Mouse (Mus musculus) lung, postnatal 0 days (tissue): ENCODE measurements around the gene Cox6b2. TPM values are rescaled to one million over a fixed set of nuclear protein-coding genes. Genes with fewer than 3 reads are reported as not detected.

Experiments
- ATAC-seq: fragments of 200-750 bp; cut with Nextera tagmentation; 2 replicates; pipeline ENCODE4 v1.8.0; 2017; ENCODE audit warnings: moderate library complexity
- DNase-seq: peaks from one replicate; pipeline ENCODE4 v3.0.0-alpha.2; 2016; ENCODE audit warnings: low spot score
- H3K27ac ChIP-seq: fragments of 300-500 bp; sonication (generic); 2 replicates; pipeline ENCODE4 v1.5.1; 2014; ENCODE audit warnings: antibody characterized with exemption, mild to moderate bottlenecking, low read length, mixed read lengths
- H3K27me3 ChIP-seq: fragments of 300-500 bp; sonication (generic); replicated peaks from 2 replicates; pipeline ENCODE4 v1.6.1; 2014; ENCODE audit warnings: low read length, mixed read lengths; ENCODE audit not compliant: insufficient read depth
- H3K36me3 ChIP-seq: fragments of 300-500 bp; sonication (generic); 2 replicates; pipeline ENCODE4 v1.6.1; 2014; ENCODE audit warnings: low read length, mixed read lengths; ENCODE audit not compliant: insufficient read depth
- H3K4me1 ChIP-seq: fragments of 300-500 bp; sonication (generic); 2 replicates; pipeline ENCODE4 v1.6.1; 2014; ENCODE audit warnings: antibody characterized with exemption, low read depth, low read length, mixed read lengths; ENCODE audit not compliant: insufficient read depth
- H3K4me2 ChIP-seq: fragments of 300-500 bp; sonication (generic); replicated peaks from 2 replicates; pipeline ENCODE4 v1.6.1; 2014; ENCODE audit warnings: low read depth, mild to moderate bottlenecking, low read length, moderate library complexity, mixed read lengths
- H3K4me3 ChIP-seq: fragments of 300-500 bp; sonication (generic); 2 replicates; pipeline ENCODE4 v1.5.1; 2014; ENCODE audit warnings: low read depth, low read length
- H3K9ac ChIP-seq: fragments of 300-500 bp; sonication (generic); replicated peaks from 2 replicates; pipeline ENCODE4 v1.6.1; 2014; ENCODE audit warnings: low read depth, mild to moderate bottlenecking
- H3K9me3 ChIP-seq: fragments of 300-500 bp; sonication (generic); 2 replicates; pipeline ENCODE4 v1.6.1; 2016; ENCODE audit warnings: low read length, mixed read lengths
- CTCF ChIP-seq: IDR thresholded peaks from 2 replicates; pipeline ENCODE4 v1.5.1; 2016; ENCODE audit warnings: antibody characterized with exemption, mild to moderate bottlenecking
- EP300 ChIP-seq: IDR thresholded peaks from 2 replicates; pipeline ENCODE4 v1.6.1; 2016; ENCODE audit warnings: antibody characterized with exemption, mild to moderate bottlenecking, control low read depth
- WGBS: fragments of 180-500 bp; shearing (Covaris S2); extraction: QIAGEN DNeasy Blood & Tissue Kit; methylation state at CpG from one replicate; pipeline ENCODE4 v1.1.7; 2014; 5-methylcytosine and 5-hydroxymethylcytosine counted together
- polyA plus RNA-seq: library from polyadenylated mRNA; unstranded; fragments of >200 nt; fragmentation: Nextera tagmentation; extraction: Ambion mirVana; gene quantifications from 2 replicates; pipeline ENCODE4 v1.2.1, GENCODE M21; 2015

The Cox6b2 gene
- polyA plus RNA-seq, 1 experiment from 2014 or later, result 67.7 TPM

DNA sequence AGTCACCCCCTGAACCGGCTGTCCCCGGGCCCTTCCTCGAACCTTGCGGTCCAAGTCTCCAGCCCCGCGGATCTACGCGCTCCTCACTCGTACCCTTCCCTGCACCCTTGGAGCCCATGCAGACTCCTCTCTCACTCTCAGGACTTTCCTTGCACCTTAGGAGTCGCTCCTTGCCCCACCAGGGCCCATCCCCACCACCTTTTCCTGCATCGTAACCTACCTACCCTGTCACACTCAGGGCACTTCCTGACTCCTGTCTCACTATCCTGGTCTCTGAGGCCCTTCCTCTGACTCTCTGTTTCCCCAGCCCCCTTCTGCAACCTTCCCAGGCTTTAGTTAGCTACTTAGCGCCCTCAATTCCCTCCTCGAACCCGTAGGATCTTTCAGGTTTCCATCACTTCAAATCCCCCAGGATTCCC, 12.6 kb downstream of the Cox6b2 start:
- no peak for TF ChIP-seq EP300
- no peak for TF ChIP-seq CTCF
- ATAC-seq (no peak; the same call in 1 of the 2 replicates), DNase-seq (no peak)
- peak overlapping the region; percentile 69 for H3K4me2 ChIP-seq
- H3K36me3 ChIP-seq, result no peaks in the 10 kb centered on the region; the same call in 1 of the 2 replicates
- peaks cover 9% of the 10 kb centered on the region; the same call in 1 of the 2 replicates for H3K4me1 ChIP-seq
- H3K9me3 ChIP-seq, result no peaks in the 10 kb centered on the region
- peak overlapping the region; percentile 89 for H3K27ac ChIP-seq
- peak overlapping the region; percentile 71 for H3K4me3 ChIP-seq
- no peaks in the 10 kb centered on the region for H3K27me3 ChIP-seq
- H3K9ac ChIP-seq, result peak overlapping the region; percentile 71
- WGBS, result 0% methylated on average over 5 of the region's 14 CpGs

- peak; percentile 90 for TF ChIP-seq EP300
- TF ChIP-seq CTCF, result peak; percentile 62
- peak; percentile 100 for DNase-seq
- H3K4me1 ChIP-seq, result peaks cover 9% of the 10 kb centered on the region; the same call in 1 of the 2 replicates
- 1% methylated on average over 31 of the region's 44 CpGs for WGBS
- peak within 1 kb of the TSS; percentile 71 for H3K9ac ChIP-seq
- H3K27ac ChIP-seq, result peak within 1 kb of the TSS; percentile 89
- H3K4me2 ChIP-seq, result peak within 1 kb of the TSS; percentile 69
- H3K4me3 ChIP-seq, result peak within 1 kb of the TSS; percentile 71
- H3K36me3 ChIP-seq, result no peaks in the 10 kb centered on the region; the same call in 1 of the 2 replicates
- H3K9me3 ChIP-seq, result no peaks in the 10 kb centered on the region
- ATAC-seq, result peak; percentile 96
- H3K27me3 ChIP-seq, result no peaks in the 10 kb centered on the region
Observed at GRCm38 (mm10) chr7:4739544-4740275, 13.2 kb downstream of the Cox6b2 start, which contains the start of gene Kmt5c. Gene Kmt5c (plus strand): TSS chr7:4740115.

DNA sequence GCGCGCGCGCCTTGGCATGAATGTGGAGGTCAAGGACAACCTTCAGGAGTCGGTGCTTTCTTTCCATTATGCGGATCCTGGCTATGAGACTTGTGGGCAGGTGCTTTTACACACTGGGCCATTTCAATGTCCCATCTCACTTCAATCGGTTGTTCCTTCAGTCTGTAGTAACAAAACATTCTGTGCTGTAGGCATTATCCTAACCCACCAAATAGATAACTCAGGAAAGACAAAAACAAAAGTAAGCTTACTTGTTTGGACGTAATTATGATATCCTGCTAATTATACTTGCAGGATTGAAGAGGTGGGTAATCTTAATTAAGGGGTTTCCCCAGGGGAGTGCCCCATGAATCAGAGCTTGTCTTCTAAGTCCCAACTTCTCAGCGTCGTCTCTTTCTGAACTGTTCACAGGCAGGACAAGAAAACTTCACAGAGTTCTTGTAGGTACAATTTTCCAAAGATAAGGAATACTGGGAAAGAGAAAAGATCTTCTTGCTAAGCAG, 13.8 kb downstream of the Cox6b2 start:
- no peaks in the 10 kb centered on the region for H3K36me3 ChIP-seq
- no peaks in the 10 kb centered on the region for H3K27me3 ChIP-seq
- no peak overlapping the region for H3K9ac ChIP-seq
- H3K4me1 ChIP-seq, result peaks cover 9% of the 10 kb centered on the region; the same call in 1 of the 2 replicates
- ATAC-seq (no peak), DNase-seq (no peak)
- H3K9me3 ChIP-seq, result no peaks in the 10 kb centered on the region
- peak overlapping the region; percentile 20 for H3K27ac ChIP-seq
- TF ChIP-seq EP300 (no peak), CTCF (no peak)
- 48% methylated on average over 10 of the region's 10 CpGs for WGBS
- peak overlapping the region; percentile 57 for H3K4me2 ChIP-seq
- peak overlapping the region; percentile 31 for H3K4me3 ChIP-seq

DNA sequence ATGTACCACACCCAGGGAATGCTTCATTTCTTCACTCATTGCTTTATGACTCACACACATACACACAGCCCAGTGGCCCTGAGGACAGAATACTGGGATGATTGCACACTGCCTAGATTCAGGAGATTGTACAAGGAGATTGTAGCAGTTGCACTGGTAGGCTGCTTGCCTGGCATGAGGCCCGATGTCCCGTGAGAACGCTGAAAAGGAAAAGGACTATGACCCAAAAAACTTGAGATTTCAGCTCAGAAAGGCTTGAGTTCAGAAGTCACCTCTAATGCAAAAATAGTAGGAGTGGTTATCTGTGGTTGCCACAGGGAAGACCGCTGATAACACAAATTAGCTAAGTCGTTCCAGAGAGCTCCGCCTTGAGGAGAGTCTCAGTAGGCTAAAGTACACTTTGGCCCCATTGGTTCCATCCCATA, 19.9 kb downstream of the Cox6b2 start:
- no peak for DNase-seq
- 45% methylated on average over 6 of the region's 6 CpGs for whole genome bisulfite sequencing

DNA sequence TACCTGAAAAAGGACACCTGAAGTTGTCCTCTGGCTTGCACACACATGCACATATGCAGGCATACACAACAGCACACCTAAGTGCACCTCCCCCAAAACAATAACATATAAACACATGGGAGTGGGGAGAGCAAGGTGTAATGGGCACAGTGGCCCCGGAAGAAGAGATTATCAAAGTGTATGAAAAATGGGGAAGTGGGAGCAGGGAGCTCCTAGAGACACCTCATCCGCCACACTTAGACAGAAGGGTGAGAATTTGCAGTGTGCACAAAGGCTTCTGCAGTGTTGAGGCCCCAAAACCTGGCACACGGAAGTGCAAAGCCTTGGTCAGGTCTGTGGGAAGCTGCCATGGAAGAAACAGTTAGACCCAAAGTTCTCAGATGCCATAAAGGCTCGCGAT, 21.8 kb downstream of the Cox6b2 start:
- 69% methylated on average over 5 of the region's 5 CpGs for WGBS
- Histone ChIP-seq H3K36me3 (no peaks in the 10 kb centered on the region), H3K4me1 (no peaks in the 10 kb centered on the region), H3K9me3 (no peaks in the 10 kb centered on the region), H3K27me3 (no peaks in the 10 kb centered on the region), H3K4me2 (no peak overlapping the region), H3K4me3 (no peak overlapping the region), H3K9ac (no peak overlapping the region), H3K27ac (no peak overlapping the region)
- TF ChIP-seq EP300 (no peak), CTCF (no peak)
- DNase-seq (no peak), ATAC-seq (no peak)

More for the DNA sequence above, 19.9 kb downstream of the Cox6b2 start:
- H3K9ac ChIP-seq, result no peak overlapping the region
- no peaks in the 10 kb centered on the region for H3K4me1 ChIP-seq
- H3K27ac ChIP-seq, result no peak overlapping the region
- H3K27me3 ChIP-seq, result no peaks in the 10 kb centered on the region
- H3K4me2 ChIP-seq, result no peak overlapping the region
- TF ChIP-seq CTCF (no peak), EP300 (no peak)
- H3K9me3 ChIP-seq, result no peaks in the 10 kb centered on the region
- ATAC-seq, result no peak
- no peak overlapping the region for H3K4me3 ChIP-seq
- no peaks in the 10 kb centered on the region for H3K36me3 ChIP-seq

GRCm38 (mm10) chr7:4725169-4725568, 27.7 kb downstream of the Cox6b2 start, which contains the start of gene Tmem150b:
Gene Tmem150b (minus strand): TSS chr7:4725249.
- DNase-seq (no peak), ATAC-seq (no peak)
- no peaks in the 10 kb centered on the region; the same call in 1 of the 2 replicates for H3K4me1 ChIP-seq
- 54% methylated on average over 7 of the region's 7 CpGs for WGBS
- H3K9ac ChIP-seq, result no peak within 1 kb of the TSS
- no peaks in the 10 kb centered on the region for H3K27me3 ChIP-seq
- no peaks in the 10 kb centered on the region for H3K9me3 ChIP-seq
- no peak within 1 kb of the TSS for H3K4me3 ChIP-seq
- H3K27ac ChIP-seq, result no peak within 1 kb of the TSS
- no peaks in the 10 kb centered on the region for H3K36me3 ChIP-seq
- peak within 1 kb of the TSS; percentile 42; the same call in 1 of the 2 replicates for H3K4me2 ChIP-seq
- no peak for TF ChIP-seq CTCF
- TF ChIP-seq EP300, result no peak
